Mouse (Mus musculus): ENCODE data around the gene Hoxa13. TPM values are rescaled to one million over a fixed set of nuclear protein-coding genes. Genes with fewer than 3 reads are reported as not detected.

Gene Hoxa13
- not detected for polyA plus RNA-seq (2012; fragmentation: generic; extraction: Trizol)

DNA sequence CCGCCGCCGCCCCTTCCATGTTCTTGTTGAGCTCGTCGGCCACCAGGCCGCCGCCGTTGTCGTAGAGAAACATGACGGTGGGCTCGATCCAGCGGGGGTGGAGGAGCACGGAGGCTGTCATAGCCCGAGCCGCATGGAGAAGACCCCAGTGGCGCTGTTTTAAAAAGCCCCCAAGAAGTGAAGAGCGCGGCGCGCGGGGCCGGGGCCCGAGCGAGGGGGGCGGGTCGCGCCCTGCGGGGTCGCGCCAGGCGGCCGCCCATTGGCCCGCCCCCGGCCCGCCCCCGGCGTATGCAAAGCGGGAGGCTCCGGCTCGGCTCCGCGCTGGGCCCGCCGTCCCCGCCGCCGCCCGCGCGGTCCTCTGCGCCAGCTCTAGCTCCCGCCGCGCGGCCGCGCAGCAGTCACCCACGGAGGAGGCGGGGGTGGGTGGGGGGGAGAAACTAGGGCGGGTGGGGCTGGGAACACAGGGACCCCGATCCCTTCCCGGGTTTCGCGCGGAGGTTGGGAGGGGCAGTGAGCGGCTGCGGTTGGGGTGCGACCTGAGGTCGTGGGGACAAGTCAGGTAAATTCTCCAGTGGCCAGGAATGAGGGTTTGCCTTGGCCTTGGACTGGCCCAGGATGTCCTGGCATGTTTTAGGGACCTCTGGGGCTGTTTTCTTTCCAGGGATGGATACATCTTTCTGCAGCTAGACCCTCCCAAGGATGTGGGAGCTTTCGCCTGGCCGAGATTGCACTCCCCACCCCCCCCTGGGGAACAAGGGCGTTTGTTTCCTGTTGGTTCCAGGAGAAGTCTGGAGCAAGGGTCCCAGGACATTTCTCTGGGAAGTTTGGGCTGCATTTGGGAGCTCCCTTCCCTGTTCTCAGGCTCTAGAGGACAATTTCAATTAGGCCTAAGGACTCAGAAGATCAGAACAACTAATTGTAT is at the start of gene Hoxa13:
Hoxa13 (minus strand) TSS at position 227 of the 922 bp plus-strand sequence.

DNA sequence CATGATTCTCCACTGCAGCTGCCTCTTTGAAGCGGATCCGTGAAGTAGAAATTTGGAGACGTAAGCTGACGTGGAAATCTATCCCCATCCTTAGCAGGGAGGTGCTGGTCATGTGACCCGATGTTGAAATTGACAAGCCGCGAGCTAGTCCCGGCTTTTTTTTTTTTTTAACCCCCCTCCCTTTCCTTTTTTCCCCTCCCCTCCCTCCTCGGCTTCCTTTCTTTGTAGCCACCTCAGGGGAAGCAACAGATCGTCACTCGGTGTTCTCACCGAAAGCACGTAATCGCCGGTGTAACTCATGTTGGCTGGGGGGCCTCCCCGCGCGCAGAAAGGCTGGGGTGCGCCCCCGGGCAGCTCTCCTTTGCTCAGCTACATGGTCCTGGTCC is 14.9 kb downstream of the Hoxa13 start, which contains the start of gene Hoxa11:
Hoxa11 (minus strand) TSS at position 54 of the 386 bp plus-strand sequence.

DNA sequence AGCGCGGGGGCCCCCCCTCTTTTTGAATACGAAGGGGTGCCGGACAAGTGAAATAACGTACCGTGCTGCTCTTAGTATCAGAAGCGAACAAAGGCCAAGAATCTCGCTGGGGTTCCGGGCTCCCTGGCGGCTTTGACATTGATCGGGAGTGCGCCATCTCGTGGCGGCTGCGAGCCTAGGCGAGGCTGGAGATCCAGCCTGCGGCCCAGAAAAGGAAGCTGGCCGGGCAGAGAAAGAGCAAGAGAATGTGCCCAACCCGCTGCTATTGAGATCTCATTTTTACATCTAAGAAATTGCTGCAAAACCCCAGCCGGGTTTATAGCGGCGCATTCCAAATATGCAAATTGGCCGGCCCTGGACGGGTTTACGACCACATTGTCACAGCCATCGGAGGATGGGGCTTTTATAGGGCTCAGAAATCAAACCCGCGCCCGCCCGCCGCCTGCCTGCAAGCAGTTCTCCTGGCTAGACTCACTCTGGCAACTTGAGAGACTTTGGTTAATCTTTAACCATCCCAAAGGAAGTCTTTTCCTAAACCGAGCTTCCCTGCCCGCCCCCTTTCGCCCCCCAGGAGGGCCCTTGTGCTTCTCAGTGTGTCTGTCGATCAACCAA is 20.2 kb downstream of the Hoxa13 start, which contains the start of gene Hoxa10:
Hoxa10 (minus strand) TSS at position 466 of the 612 bp plus-strand sequence.

DNA sequence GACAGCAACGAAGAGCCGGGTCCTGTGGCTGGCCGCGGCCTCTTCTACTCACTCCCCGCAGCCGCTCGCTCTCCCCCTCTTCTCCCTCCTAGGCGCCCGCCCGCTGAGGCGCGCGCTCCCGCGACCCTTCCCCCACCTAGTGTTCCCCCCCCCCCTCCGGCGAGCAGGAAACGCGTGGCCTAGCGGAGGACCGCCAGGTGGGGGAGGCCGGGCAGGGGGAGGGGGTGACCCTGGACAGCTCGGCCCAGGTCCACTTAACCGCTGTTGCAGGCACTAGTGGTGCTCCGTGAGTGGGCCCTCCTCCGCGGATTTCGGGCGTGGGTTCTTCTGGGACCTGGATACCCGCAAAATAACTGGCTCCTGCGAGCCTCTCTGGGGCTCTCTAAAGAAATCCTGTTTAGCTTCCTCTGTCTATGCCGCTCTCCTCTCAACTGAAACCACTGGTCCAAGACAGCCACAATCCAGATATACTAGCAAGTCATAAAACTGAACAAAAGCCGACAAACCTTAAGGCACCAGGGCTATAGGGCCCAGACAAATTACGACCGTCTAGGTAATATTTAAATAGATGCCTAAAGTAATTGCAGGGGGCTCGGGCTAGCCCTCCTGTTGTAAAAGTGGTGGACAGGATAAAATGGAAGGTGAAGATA is 30.0 kb downstream of the Hoxa13 start, which contains the start of gene Hoxa9:
Hoxa9 (minus strand) TSS at position 574 of the 650 bp plus-strand sequence.

DNA sequence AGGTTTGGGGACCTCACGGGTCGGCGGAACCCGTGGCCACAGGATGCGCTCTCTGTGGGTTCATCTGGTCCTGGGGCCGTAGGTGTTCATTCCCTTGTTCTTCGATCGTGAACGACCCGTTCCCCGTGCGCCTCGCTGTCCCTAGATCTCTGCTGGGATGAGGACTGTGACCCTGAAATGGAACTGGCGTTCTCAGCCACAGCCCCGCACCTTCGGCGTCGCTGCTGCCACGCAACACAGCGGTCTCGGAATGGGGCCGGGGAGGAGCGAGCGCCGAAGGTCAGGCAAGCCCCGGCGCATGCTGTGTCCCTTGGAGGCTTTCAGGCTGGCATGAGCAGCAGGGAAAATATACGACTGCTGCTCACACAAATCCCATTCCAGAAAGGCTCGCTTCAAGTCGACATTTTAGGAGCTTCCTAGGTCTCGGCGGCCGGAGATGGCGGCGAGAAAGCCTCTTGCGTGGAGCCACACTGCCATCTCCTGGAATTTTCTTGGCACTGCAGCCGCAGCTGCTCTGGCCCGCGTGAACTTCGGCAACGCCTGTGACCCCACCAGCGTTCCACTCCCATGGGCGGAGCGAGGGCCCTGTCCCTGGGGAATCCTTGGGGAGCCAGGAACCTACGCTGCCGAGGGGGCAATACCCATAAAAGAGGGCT is 39.2 kb downstream of the Hoxa13 start, which contains the start of gene Hoxa7:
Hoxa7 (minus strand) TSS at position 518 of the 656 bp plus-strand sequence.

DNA sequence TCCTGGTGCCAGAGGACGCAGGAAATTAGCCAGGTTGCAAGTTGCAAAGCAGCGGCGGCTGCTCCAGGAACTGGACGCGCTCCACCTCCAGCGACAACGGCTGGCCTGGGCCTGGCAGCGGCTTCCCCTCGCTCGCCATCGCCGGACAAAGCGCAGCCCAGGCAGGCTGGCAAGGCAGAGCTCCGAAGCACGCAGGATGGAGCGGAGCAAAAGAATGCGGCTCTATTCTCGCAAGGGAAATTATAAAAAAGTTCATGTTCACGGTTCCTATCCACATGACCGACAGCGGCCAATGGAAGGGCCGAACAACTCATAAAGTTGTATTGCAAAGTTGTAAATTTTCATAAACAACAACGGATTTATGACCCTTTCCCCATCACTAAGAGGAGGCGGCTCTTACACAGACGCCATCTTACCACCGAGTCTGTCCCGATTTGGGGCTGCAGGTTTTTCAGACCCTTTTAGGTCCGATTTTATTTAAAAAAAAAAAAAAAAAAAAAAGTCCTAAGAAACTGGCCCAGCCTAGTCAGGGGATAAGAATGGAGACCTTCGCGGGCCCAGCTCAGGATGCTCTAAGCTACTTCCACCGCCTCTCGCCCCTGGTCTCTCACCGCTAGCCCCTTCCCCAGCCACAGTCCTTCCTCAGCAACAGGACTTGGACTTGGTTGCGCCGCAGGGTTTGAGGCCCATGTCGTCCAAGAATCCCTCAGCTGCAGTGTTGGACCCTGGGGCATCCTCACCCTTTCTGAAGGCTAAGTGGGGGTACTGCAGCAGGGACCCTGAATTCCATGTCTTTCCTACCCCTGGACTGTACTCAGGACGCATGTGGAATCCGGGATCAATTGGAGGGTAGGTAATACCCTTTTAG is 47.3 kb downstream of the Hoxa13 start, which contains the start of the genes Hoxa3 and Gm28308:
Hoxa3 (minus strand) TSS at position 218 of the 868 bp plus-strand sequence.
Gm28308 (minus strand) TSS at position 221 of the 868 bp plus-strand sequence.

DNA sequence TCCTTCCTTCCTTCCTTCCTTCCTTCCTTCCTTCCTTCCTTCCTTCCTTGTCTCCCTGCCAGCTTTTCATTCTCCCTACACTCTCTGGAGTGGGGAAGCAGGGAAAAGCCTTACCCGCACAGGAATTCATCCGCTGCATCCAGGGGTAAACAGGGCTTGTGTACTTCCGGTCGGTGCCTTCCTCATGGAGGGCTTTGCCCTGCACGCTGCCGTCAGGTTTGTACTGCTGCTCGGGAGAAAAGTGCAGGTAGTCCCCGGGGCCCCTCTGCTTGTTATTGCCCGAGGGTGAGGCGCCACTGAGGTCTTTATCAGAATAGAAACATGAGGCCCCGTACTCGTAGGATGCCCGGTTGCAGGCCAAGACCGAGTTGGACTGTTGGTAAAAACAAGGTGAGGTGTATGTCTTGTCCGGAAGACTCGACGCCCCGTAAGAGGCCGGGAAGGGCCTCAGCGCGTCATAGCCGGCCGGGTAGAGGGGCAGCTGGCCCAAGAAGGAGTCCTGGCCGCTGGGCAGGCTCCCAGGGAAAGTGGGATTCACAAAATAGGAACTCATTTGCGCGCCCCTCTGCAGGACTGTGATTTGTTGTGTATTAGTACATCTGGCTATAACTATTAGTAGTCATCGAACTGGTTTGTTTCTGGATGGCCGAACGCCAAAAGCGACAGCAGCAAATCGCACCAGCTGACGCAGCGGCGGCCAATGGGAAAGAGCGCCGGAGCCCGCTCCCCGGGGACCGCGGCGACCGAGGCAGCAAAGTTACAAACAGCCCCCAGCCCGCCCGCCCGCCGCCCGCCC is 52.4 kb downstream of the Hoxa13 start, which contains the start of gene Hoxa6:
Hoxa6 (minus strand) TSS at position 651 of the 796 bp plus-strand sequence.

Other genes starting within 250 kb of the Hoxa13 start
- gene Skap2, start 248.3 kb downstream of the Hoxa13 start, polyA plus RNA-seq (2012; fragmentation: generic; extraction: Trizol) = 10 to 100 TPM in 1 of 2 experiments, 1 to 10 TPM in 1; 4.6 to 22.6 TPM
- 1 to 10 TPM in 1 of 2 experiments, under 1 TPM in 1; 0.26 to 1.2 TPM for gene Hoxa1, start 102.6 kb downstream of the Hoxa13 start, polyA plus RNA-seq (2012; fragmentation: generic; extraction: Trizol)
- gene Hoxa2, start 96.0 kb downstream of the Hoxa13 start, polyA plus RNA-seq (2012; fragmentation: generic; extraction: Trizol) = 10 to 100 TPM in 1 of 2 experiments, 1 to 10 TPM in 1; 5.0 to 20.2 TPM
- gene 5730596B20Rik, start 83.4 kb downstream of the Hoxa13 start, polyA plus RNA-seq (2012; fragmentation: generic; extraction: Trizol) = under 1 TPM; 0.02 to 0.30 TPM
- 1 to 10 TPM; 3.0 to 4.6 TPM for gene Hoxa4, start 69.1 kb downstream of the Hoxa13 start, polyA plus RNA-seq (2012; fragmentation: generic; extraction: Trizol)
- 10 to 100 TPM in 1 of 2 experiments, 1 to 10 TPM in 1; 1.6 to 14.1 TPM for gene Hoxa5, start 56.3 kb downstream of the Hoxa13 start, polyA plus RNA-seq (2012; fragmentation: generic; extraction: Trizol)
- gene Hoxa6, start 52.2 kb downstream of the Hoxa13 start, polyA plus RNA-seq (2012; fragmentation: generic; extraction: Trizol) = 1 to 10 TPM in 1 of 2 experiments, under 1 TPM in 1; 0.32 to 3.3 TPM
- 1 to 10 TPM; 1.7 to 8.4 TPM for gene Hoxa3, start 47.5 kb downstream of the Hoxa13 start, polyA plus RNA-seq (2012; fragmentation: generic; extraction: Trizol)
- gene Gm28308, start 47.5 kb downstream of the Hoxa13 start, polyA plus RNA-seq (2012; fragmentation: generic; extraction: Trizol) = 1 to 10 TPM in 1 of 2 experiments, not detected in 1; 1.0 TPM
- gene Hoxa7, start 39.0 kb downstream of the Hoxa13 start, polyA plus RNA-seq (2012; fragmentation: generic; extraction: Trizol) = 10 to 100 TPM; 39.1 to 66.3 TPM
- gene Hoxa9, start 29.8 kb downstream of the Hoxa13 start, polyA plus RNA-seq (2012; fragmentation: generic; extraction: Trizol) = under 1 TPM; 0.01 to 0.37 TPM
- gene Hoxa10, start 20.0 kb downstream of the Hoxa13 start, polyA plus RNA-seq (2012; fragmentation: generic; extraction: Trizol) = 1 to 10 TPM in 1 of 2 experiments, under 1 TPM in 1; 0.23 to 4.4 TPM
- not detected for gene Hoxa11, start 15.1 kb downstream of the Hoxa13 start, polyA plus RNA-seq (2012; fragmentation: generic; extraction: Trizol)
- not detected for gene Evx1, start 52.6 kb upstream of the Hoxa13 start, polyA plus RNA-seq (2012; fragmentation: generic; extraction: Trizol)

Measured in C3H10T1/2 (cell line).